Mouse (Mus musculus): ENCODE measurements around the gene Gp9. TPM values are rescaled to one million over a fixed set of nuclear protein-coding genes. Genes with fewer than 3 reads are reported as not detected.

Gene Gp9
- polyA plus RNA-seq, 1 experiment from 2014 or later = 2.6 TPM

GRCm38 (mm10) chr6:87740496-87740895, 37.4 kb upstream of the Gp9 start:
- peaks cover 31% of the 10 kb centered on the region for H3K4me1 ChIP-seq
- H3K27me3 ChIP-seq (replicated peaks; ENCODE audit: low read depth, poor library complexity, severe bottlenecking) = peaks cover 28% of the 10 kb centered on the region
- H3K27ac ChIP-seq (replicated peaks) = no peak overlapping the region

DNA sequence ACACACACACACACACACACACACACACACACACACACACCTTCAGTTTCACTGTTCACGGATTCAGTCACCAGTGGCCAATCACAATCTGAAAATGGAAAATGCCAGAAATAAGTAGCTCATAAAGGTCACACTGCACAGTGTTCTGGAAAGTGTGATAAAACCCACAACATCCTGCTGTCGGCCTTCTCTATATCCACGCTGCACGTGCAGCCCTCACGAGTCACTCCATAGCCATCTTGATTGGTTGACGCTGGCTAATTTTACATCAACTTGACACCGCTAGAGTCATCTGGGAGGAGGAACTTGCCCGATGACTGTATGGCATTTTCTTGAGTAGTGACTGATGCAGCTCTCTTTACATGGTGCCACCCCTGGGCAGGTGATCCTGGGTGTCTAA, 35.9 kb upstream of the Gp9 start:
- DNase-seq (ENCODE audit: low spot score) = no peak
- H3K4me3 ChIP-seq = no peak overlapping the region
- H3K4me1 ChIP-seq = peaks cover 31% of the 10 kb centered on the region
- H3K9me3 ChIP-seq = no peaks in the 10 kb centered on the region
- WGBS = 93% methylated on average over 8 of the region's 8 CpGs
- H3K36me3 ChIP-seq (replicated peaks) = no peaks in the 10 kb centered on the region
- H3K27ac ChIP-seq (replicated peaks) = no peak overlapping the region
- peaks cover 15% of the 10 kb centered on the region for H3K27me3 ChIP-seq (replicated peaks; ENCODE audit: low read depth, poor library complexity, severe bottlenecking)

More at GRCm38 (mm10) chr6:87740496-87740895, 37.4 kb upstream of the Gp9 start:
- no peaks in the 10 kb centered on the region for H3K36me3 ChIP-seq (replicated peaks)
- no peak for DNase-seq (ENCODE audit: low spot score)
- no peak overlapping the region for H3K4me3 ChIP-seq
- no peaks in the 10 kb centered on the region for H3K9me3 ChIP-seq

DNA sequence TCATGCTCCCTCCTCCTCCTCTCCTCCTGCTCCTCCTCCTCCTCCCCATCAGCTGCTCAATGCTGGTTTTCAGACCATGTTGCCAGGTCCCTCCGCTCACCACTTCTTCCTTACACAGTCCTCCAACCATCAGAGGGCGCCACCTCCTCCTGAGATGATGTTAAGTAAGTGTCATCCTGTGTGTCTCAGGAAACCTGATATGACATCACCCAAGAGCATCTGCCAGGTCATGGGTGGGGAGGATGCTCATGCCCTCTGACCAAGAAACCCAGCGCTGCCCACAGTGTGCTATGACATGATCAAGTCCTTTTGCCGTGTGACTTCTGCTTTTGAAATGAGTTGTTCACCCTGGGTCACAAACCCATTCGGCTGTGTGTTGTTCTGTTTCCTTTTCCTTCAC, 35.1 kb upstream of the Gp9 start:
- H3K36me3 ChIP-seq (replicated peaks) = no peaks in the 10 kb centered on the region
- 75% methylated on average over 5 of the region's 5 CpGs for WGBS
- H3K4me3 ChIP-seq = no peak overlapping the region
- peaks cover 25% of the 10 kb centered on the region for H3K4me1 ChIP-seq
- H3K27me3 ChIP-seq (replicated peaks; ENCODE audit: low read depth, poor library complexity, severe bottlenecking) = peaks cover 9% of the 10 kb centered on the region
- DNase-seq (ENCODE audit: low spot score) = no peak
- H3K9me3 ChIP-seq = no peaks in the 10 kb centered on the region
- H3K27ac ChIP-seq (replicated peaks) = no peak overlapping the region

DNA sequence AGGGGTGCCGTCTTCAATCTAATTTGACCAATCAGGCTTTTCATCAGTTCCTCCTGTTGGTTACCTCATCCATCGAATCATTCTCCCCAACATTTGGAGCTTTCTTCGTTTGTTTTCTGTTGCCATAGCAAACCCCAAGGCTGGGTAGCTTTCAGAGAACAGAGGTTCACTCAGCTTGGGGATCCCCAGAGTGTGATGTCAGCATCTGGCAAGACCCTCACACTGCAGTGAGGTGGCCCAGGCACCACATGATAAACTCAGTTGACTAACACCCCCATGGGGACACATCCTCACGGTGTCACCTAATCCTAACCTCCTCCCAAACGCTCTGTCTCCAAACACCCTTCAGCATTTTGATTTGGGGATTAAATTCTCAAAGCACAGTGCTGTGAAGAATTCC, 34.6 kb upstream of the Gp9 start:
- DNase-seq (ENCODE audit: low spot score) = no peak
- H3K4me3 ChIP-seq = no peak overlapping the region
- WGBS = 76% methylated on average over 5 of the region's 5 CpGs

DNA sequence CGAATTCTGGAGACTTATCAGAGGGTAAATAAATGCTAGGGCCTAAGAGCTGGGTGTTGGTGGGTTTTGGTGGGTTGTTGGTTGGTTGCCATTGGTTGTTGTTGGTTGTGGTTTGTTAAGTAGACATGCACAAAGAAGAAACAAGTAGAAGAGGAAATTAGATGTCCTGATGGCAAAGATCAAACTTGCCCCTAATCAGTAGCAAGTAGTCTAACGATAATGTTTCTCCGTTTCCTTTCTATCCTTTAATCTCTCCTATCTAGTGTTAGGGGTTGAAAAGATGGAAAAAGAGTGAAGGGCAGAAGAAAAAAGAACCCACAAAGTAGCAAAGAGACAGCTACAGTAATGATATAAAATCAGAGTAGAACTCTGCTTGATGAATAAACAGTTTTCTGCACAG, 33.2 kb upstream of the Gp9 start:
- Histone ChIP-seq H3K36me3 (replicated peaks) (no peaks in the 10 kb centered on the region), H3K27me3 (replicated peaks; ENCODE audit: low read depth, poor library complexity, severe bottlenecking) (peaks cover 2% of the 10 kb centered on the region), H3K9me3 (no peaks in the 10 kb centered on the region), H3K27ac (replicated peaks) (no peak overlapping the region), H3K4me1 (peaks cover 9% of the 10 kb centered on the region), H3K4me3 (no peak overlapping the region)
- no peak for DNase-seq (ENCODE audit: low spot score)
- 90% methylated on average over 3 of the region's 3 CpGs for WGBS

More for the DNA sequence above, 34.6 kb upstream of the Gp9 start:
- Histone ChIP-seq H3K9me3 (no peaks in the 10 kb centered on the region), H3K4me1 (peaks cover 20% of the 10 kb centered on the region), H3K27ac (replicated peaks) (no peak overlapping the region), H3K36me3 (replicated peaks) (no peaks in the 10 kb centered on the region), H3K27me3 (replicated peaks; ENCODE audit: low read depth, poor library complexity, severe bottlenecking) (peaks cover 9% of the 10 kb centered on the region)

DNA sequence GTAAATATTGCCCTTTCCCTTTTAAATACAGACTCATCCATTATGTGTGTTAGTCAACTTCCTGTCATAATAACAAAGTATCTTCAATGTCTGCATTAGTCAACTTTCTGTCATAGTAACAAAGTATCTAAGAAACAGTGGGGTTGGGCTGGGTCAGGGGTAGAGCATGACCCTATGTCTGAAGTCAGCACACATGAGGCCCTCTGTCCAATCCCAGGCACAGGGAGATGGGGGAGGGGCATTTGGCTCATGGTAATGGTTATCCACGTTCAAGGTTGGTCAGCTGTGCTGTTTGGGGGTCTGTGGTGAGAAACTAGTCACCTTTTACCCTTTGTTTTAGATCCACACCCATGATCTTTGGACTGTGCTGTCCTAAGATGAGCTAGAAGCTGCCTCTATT, 32.6 kb upstream of the Gp9 start:
- H3K36me3 ChIP-seq (replicated peaks) = no peaks in the 10 kb centered on the region
- WGBS = 49% methylated on average over 1 of the region's 1 CpGs

GRCm38 (mm10) chr6:87746059-87746458, 31.8 kb upstream of the Gp9 start:
- no peaks in the 10 kb centered on the region for H3K9me3 ChIP-seq
- H3K27me3 ChIP-seq (replicated peaks; ENCODE audit: low read depth, poor library complexity, severe bottlenecking) = no peaks in the 10 kb centered on the region; the same call in 1 of the 2 replicates
- H3K27ac ChIP-seq (replicated peaks) = no peak overlapping the region
- H3K36me3 ChIP-seq (replicated peaks) = no peaks in the 10 kb centered on the region
- WGBS = 72% methylated on average over 3 of the region's 3 CpGs
- H3K4me3 ChIP-seq = no peak overlapping the region
- no peak for DNase-seq (ENCODE audit: low spot score)
- 0 out of 2 replicates have a peak, but pooled peaks cover 6% of the 10 kb centered on the region for H3K4me1 ChIP-seq

More for the DNA sequence above, 32.6 kb upstream of the Gp9 start:
- H3K4me3 ChIP-seq = no peak overlapping the region
- H3K27ac ChIP-seq (replicated peaks) = no peak overlapping the region
- H3K27me3 ChIP-seq (replicated peaks; ENCODE audit: low read depth, poor library complexity, severe bottlenecking) = no peaks in the 10 kb centered on the region; the same call in 1 of the 2 replicates
- no peak for DNase-seq (ENCODE audit: low spot score)
- 0 out of 2 replicates have a peak, but pooled peaks cover 6% of the 10 kb centered on the region for H3K4me1 ChIP-seq
- no peaks in the 10 kb centered on the region for H3K9me3 ChIP-seq

DNA sequence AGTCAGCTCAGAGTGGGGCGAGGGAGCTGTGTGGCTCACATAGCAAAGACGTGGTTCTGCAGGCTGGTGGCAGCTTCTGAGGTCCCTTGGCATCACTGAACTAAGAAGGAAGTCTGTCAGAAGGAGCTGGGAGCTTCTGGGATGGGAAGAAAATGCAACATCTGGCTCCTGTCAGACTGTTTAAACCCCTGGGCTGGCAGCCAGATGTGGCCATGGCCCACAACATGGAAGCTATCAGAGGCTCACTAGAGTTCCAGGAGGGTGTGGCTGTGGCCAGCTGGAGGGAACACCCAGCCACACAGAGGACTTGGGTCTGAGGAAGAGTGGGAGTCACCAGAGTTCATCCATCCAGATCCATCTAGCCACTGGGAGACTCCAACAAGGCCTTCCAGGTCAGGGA, 31.0 kb upstream of the Gp9 start:
- H3K27me3 ChIP-seq (replicated peaks; ENCODE audit: low read depth, poor library complexity, severe bottlenecking) = no peaks in the 10 kb centered on the region
- H3K9me3 ChIP-seq = no peaks in the 10 kb centered on the region
- DNase-seq (ENCODE audit: low spot score) = no peak
- WGBS = 58% methylated on average over 2 of the region's 2 CpGs
- no peaks in the 10 kb centered on the region for H3K36me3 ChIP-seq (replicated peaks)
- H3K4me3 ChIP-seq = no peak overlapping the region
- H3K4me1 ChIP-seq = 0 out of 2 replicates have a peak, but pooled peaks cover 6% of the 10 kb centered on the region
- no peak overlapping the region for H3K27ac ChIP-seq (replicated peaks)

DNA sequence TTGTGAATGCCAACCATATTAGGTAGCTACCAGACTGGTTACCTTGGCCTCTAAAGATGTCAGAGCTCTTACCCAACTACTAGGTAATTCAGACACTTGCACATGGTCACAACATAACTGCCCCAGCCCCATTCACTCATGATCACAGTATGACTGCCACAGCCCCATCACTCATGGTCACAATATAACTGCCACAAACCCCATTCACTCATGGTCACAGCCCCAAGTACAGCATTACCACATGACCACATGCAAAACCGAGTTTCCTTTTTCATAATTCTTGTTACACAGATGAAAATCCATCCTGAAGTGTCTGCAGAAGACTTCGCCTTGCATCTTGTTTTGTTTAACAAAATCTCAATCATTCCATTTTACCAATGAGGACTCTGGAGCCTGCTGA, 29.8 kb upstream of the Gp9 start:
- no peak overlapping the region for H3K4me3 ChIP-seq
- 87% methylated on average over 2 of the region's 2 CpGs for WGBS
- 0 out of 2 replicates have a peak, but pooled peaks cover 6% of the 10 kb centered on the region for H3K4me1 ChIP-seq
- no peaks in the 10 kb centered on the region for H3K9me3 ChIP-seq
- DNase-seq (ENCODE audit: low spot score) = no peak
- H3K36me3 ChIP-seq (replicated peaks) = no peaks in the 10 kb centered on the region
- H3K27me3 ChIP-seq (replicated peaks; ENCODE audit: low read depth, poor library complexity, severe bottlenecking) = no peaks in the 10 kb centered on the region
- no peak overlapping the region for H3K27ac ChIP-seq (replicated peaks)

- 0 out of 2 replicates have a peak, but pooled peaks cover 6% of the 10 kb centered on the region for H3K4me1 ChIP-seq
- no peak for DNase-seq (ENCODE audit: low spot score)
- H3K4me3 ChIP-seq = no peak overlapping the region
- no peaks in the 10 kb centered on the region for H3K27me3 ChIP-seq (replicated peaks; ENCODE audit: low read depth, poor library complexity, severe bottlenecking)
- H3K36me3 ChIP-seq (replicated peaks) = no peaks in the 10 kb centered on the region
- H3K9me3 ChIP-seq = no peaks in the 10 kb centered on the region
- H3K27ac ChIP-seq (replicated peaks) = no peak overlapping the region
- 84% methylated on average over 6 of the region's 6 CpGs for WGBS
These were observed 29.3 kb upstream of the Gp9 start for GRCm38 (mm10) chr6:87748531-87748930.

GRCm38 (mm10) chr6:87750184-87750910, 27.5 kb upstream of the Gp9 start:
- Histone ChIP-seq H3K4me1 (peaks cover 12% of the 10 kb centered on the region), H3K36me3 (replicated peaks) (no peaks in the 10 kb centered on the region), H3K4me3 (no peak overlapping the region), H3K27ac (replicated peaks) (no peak overlapping the region), H3K27me3 (replicated peaks; ENCODE audit: low read depth, poor library complexity, severe bottlenecking) (no peaks in the 10 kb centered on the region), H3K9me3 (no peaks in the 10 kb centered on the region)
- WGBS = 82% methylated on average over 8 of the region's 8 CpGs
- DNase-seq (ENCODE audit: low spot score) = no peak

DNA sequence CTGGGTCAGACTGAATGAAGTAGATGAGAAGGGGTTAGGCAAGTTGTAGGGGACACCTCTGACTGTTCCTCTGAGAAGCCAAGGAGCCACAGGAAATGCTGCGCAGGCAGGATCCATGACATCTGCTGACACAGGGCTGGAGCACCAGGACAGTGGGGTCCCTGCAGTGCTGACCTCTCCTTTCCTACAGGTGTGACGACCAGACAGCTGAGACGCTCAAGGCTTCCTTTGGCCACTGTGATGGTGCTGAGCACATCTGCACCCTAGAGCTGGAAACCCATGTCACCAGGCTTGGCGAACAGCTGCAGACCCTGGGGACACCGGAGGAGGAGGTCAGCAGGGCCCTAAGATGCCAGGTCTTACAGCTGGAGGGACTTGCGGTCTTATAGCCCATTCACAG, 26.3 kb upstream of the Gp9 start:
- no peak for DNase-seq (ENCODE audit: low spot score)
- Histone ChIP-seq H3K9me3 (no peaks in the 10 kb centered on the region), H3K4me3 (no peak overlapping the region), H3K27me3 (replicated peaks; ENCODE audit: low read depth, poor library complexity, severe bottlenecking) (no peaks in the 10 kb centered on the region), H3K27ac (replicated peaks) (no peak overlapping the region), H3K36me3 (replicated peaks) (no peaks in the 10 kb centered on the region), H3K4me1 (peaks cover 11% of the 10 kb centered on the region)
- 87% methylated on average over 6 of the region's 6 CpGs for WGBS

DNA sequence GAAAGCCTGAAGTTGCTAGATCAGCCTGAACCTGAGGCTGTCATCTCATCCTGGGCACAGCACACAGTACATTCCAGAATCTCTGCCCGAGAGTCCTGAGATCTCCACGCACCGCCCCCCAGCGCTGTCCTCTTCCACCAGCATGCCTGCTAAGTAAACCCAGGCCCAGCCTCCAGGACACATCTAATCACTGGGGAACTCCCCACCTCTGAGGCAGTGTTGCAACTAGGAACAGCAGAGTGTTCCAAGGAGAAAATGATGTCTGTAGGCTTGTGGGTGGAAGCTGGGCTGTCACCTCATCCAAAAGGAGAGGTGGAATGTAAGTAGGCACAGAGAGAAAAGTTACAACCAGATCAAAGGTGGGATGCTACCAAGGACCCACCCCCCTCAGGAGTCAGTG, 22.7 kb upstream of the Gp9 start:
- no peaks in the 10 kb centered on the region for H3K27me3 ChIP-seq (replicated peaks; ENCODE audit: low read depth, poor library complexity, severe bottlenecking)
- DNase-seq (ENCODE audit: low spot score) = no peak
- H3K9me3 ChIP-seq = no peaks in the 10 kb centered on the region
- no peak overlapping the region for H3K4me3 ChIP-seq
- WGBS = 86% methylated on average over 4 of the region's 4 CpGs
- peaks cover 8% of the 10 kb centered on the region for H3K4me1 ChIP-seq
- no peak overlapping the region for H3K27ac ChIP-seq (replicated peaks)
- no peaks in the 10 kb centered on the region for H3K36me3 ChIP-seq (replicated peaks)

Data from embryonic facial prominence, embryonic 10.5 days (tissue).